Mouse (Mus musculus): ENCODE data around the gene Rasgef1b. TPM values are rescaled to one million over a fixed set of nuclear protein-coding genes. Genes with fewer than 3 reads are reported as not detected.

The Rasgef1b gene
- polyA plus RNA-seq, 1 experiment from 2014 or later = 12.0 TPM

DNA sequence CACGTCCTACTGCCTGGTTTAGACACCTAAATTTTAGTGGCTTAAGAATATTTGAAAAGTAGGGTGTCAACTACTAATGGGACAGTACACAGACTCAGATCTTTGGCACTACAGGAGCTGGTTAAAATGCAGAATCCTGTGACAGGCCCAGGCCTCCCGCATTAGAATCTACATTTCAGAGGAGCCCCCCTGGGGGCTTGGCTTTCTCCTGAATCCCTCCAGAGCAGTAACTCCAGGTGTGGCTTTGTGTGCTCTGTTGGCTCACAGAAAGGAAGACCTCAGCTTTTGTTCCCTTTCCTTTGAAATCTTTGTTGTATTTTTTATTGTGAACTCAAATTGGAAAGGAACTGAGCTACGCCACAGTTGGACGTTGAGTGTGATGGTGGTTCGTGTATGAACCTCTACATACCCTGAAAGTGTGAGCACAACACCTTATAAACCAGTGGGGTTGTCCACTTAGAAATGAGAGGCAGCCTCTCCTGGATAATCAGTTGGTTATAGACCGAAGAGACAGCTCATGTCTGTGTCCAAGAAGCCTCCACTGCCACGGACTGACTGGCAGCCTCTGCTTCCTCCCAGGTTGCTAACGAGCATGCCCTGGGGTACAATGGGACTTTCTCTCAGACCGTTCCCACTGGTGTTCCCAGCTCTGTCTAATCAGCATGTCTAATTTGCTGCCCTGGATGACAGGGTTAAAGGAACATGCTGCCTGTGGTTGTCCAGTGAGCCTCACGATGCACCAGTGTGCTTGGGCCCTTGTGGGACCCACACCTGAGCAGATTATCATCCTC, 9.3 kb upstream of the Rasgef1b start:
- no peak overlapping the region for H3K27ac ChIP-seq
- ATAC-seq (ENCODE audit: insufficient read depth, low FRiP score, low read depth) = no peak
- H3K4me3 ChIP-seq (replicated peaks) = no peak overlapping the region
- H3K4me1 ChIP-seq = no peaks in the 10 kb centered on the region
- H3K9me3 ChIP-seq = no peaks in the 10 kb centered on the region
- no peak overlapping the region for H3K9ac ChIP-seq
- no peaks in the 10 kb centered on the region for H3K27me3 ChIP-seq (replicated peaks)
- WGBS = 51% methylated on average over 10 of the region's 10 CpGs
- no peaks in the 10 kb centered on the region for H3K36me3 ChIP-seq
- no peak overlapping the region for H3K4me2 ChIP-seq

DNA sequence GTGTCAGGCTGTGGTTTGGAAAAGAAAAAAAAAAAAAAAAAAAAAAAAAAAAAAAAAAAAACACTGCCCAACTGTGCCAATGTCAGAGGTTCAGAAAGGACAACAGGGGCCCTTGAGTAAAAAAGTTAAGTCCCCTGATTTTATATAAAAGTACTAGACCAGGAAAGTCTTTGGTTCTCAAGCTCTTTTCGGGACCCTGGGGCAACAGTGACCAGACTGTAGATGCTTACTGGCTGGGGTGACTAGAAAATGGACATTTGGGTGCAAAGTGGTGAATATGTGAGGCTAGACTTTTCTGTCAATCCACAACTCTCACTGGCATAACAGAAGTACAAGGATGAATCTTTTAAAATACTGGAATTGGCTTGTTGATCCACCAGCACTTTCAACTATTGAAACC, 1.1 kb upstream of the Rasgef1b start:
- Histone ChIP-seq H3K4me3 (replicated peaks) (no peak overlapping the region), H3K27ac (no peak overlapping the region), H3K9me3 (no peaks in the 10 kb centered on the region), H3K9ac (no peak overlapping the region), H3K4me1 (peaks cover 13% of the 10 kb centered on the region; the same call in 1 of the 2 replicates), H3K27me3 (replicated peaks) (peaks cover 14% of the 10 kb centered on the region; the same call in 1 of the 2 replicates), H3K4me2 (no peak overlapping the region), H3K36me3 (no peaks in the 10 kb centered on the region)
- ATAC-seq (ENCODE audit: insufficient read depth, low FRiP score, low read depth) = no peak
- 78% methylated on average over 1 of the region's 1 CpGs for WGBS

DNA sequence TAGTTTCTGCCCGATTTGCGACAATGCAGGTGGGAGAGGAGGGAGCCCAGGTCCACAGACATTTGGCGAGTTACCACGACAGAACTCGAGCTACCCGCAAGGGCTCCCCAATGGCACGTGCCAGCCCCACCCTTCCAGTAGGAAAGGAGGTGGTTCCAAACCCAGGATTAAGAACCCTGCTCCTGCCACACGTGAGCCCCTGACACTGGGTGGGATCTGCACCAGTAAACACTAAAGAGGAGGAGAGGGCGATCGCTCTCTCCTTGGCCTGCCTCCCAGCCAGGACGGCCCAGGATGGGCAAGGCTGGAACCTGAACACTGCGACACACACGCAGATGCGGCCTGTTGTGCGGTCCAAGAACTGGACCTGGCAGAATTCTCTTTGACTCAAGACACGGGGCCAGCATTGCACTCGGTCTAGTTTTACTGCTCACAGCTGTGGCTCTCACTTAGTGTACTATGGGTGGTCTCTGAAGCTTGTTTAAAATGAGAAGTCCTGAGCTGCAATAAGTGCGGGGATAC, 557 bp upstream of the Rasgef1b start:
- WGBS = 2% methylated on average over 18 of the region's 18 CpGs
- Histone ChIP-seq H3K27me3 (replicated peaks) (peaks cover 14% of the 10 kb centered on the region; the same call in 1 of the 2 replicates), H3K9ac (no peak overlapping the region), H3K27ac (no peak overlapping the region), H3K9me3 (no peaks in the 10 kb centered on the region), H3K4me3 (replicated peaks) (peak overlapping the region; percentile 66), H3K4me2 (peak overlapping the region; percentile 100), H3K36me3 (no peaks in the 10 kb centered on the region), H3K4me1 (peaks cover 13% of the 10 kb centered on the region; the same call in 1 of the 2 replicates)
- peak; percentile 47 for ATAC-seq (ENCODE audit: insufficient read depth, low FRiP score, low read depth)

- peak overlapping the region; percentile 66 for H3K4me3 ChIP-seq (replicated peaks)
- peaks cover 14% of the 10 kb centered on the region; the same call in 1 of the 2 replicates for H3K27me3 ChIP-seq (replicated peaks)
- H3K36me3 ChIP-seq = no peaks in the 10 kb centered on the region
- H3K4me2 ChIP-seq = peak overlapping the region; percentile 100
- H3K4me1 ChIP-seq = peaks cover 13% of the 10 kb centered on the region; the same call in 1 of the 2 replicates
- H3K9me3 ChIP-seq = no peaks in the 10 kb centered on the region
- no peak overlapping the region for H3K9ac ChIP-seq
- no peak for ATAC-seq (ENCODE audit: insufficient read depth, low FRiP score, low read depth)
- H3K27ac ChIP-seq = no peak overlapping the region
- WGBS = under 1% methylated on average over 15 of the region's 15 CpGs
Measured at GRCm38 (mm10) chr5:99728027-99728451, 826 bp downstream of the Rasgef1b start.

- Histone ChIP-seq H3K4me2 (no peak overlapping the region), H3K36me3 (no peaks in the 10 kb centered on the region), H3K4me3 (replicated peaks) (no peak overlapping the region), H3K27me3 (replicated peaks) (peaks cover 14% of the 10 kb centered on the region; the same call in 1 of the 2 replicates), H3K4me1 (peaks cover 8% of the 10 kb centered on the region; the same call in 1 of the 2 replicates), H3K9ac (no peak overlapping the region), H3K27ac (no peak overlapping the region), H3K9me3 (no peaks in the 10 kb centered on the region)
- no peak for ATAC-seq (ENCODE audit: insufficient read depth, low FRiP score, low read depth)
- WGBS = 82% methylated on average over 6 of the region's 6 CpGs
Measured at GRCm38 (mm10) chr5:99723941-99724340, 4.9 kb downstream of the Rasgef1b start.

DNA sequence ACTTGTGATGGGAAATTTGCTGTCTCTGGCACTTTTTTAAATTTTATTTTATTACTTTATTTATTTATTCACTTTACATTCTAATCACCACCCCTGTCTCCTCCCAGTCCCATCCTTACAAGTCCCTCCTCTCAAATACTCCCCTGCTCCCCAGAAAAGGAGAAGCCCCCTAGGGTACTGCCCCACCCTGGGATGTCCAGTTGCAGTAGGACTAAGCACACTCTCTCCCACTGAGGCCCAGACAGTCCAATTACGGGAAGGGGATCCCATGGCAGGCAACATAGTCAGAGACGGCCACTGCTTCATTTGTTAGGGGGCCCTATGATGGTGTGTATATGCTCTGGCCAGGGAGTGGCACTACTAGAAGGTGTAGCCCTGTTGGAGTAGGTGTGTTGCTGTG, 6.6 kb downstream of the Rasgef1b start:
- H3K9me3 ChIP-seq = no peaks in the 10 kb centered on the region
- ATAC-seq (ENCODE audit: insufficient read depth, low FRiP score, low read depth) = no peak
- H3K27ac ChIP-seq = no peak overlapping the region
- WGBS = 92% methylated on average over 2 of the region's 2 CpGs
- peaks cover 5% of the 10 kb centered on the region; the same call in 1 of the 2 replicates for H3K27me3 ChIP-seq (replicated peaks)
- H3K4me2 ChIP-seq = no peak overlapping the region
- H3K9ac ChIP-seq = no peak overlapping the region
- H3K4me1 ChIP-seq = no peaks in the 10 kb centered on the region
- H3K36me3 ChIP-seq = no peaks in the 10 kb centered on the region
- H3K4me3 ChIP-seq (replicated peaks) = no peak overlapping the region

- no peaks in the 10 kb centered on the region for H3K9me3 ChIP-seq
- no peaks in the 10 kb centered on the region for H3K36me3 ChIP-seq
- no peaks in the 10 kb centered on the region for H3K27me3 ChIP-seq (replicated peaks)
- no peak overlapping the region for H3K27ac ChIP-seq
- H3K4me1 ChIP-seq = no peaks in the 10 kb centered on the region
- no peak overlapping the region for H3K4me2 ChIP-seq
- H3K9ac ChIP-seq = no peak overlapping the region
- no peak overlapping the region for H3K4me3 ChIP-seq (replicated peaks)
- ATAC-seq (ENCODE audit: insufficient read depth, low FRiP score, low read depth) = no peak
- 52% methylated on average over 2 of the region's 2 CpGs for WGBS
Measured at GRCm38 (mm10) chr5:99720554-99720953, 8.3 kb downstream of the Rasgef1b start.

- H3K4me2 ChIP-seq = no peak overlapping the region
- ATAC-seq (ENCODE audit: insufficient read depth, low FRiP score, low read depth) = no peak
- H3K4me3 ChIP-seq (replicated peaks) = no peak overlapping the region
- H3K9ac ChIP-seq = no peak overlapping the region
- no peaks in the 10 kb centered on the region for H3K4me1 ChIP-seq
- no peaks in the 10 kb centered on the region for H3K9me3 ChIP-seq
- H3K27ac ChIP-seq = no peak overlapping the region
- H3K27me3 ChIP-seq (replicated peaks) = no peaks in the 10 kb centered on the region
- no peaks in the 10 kb centered on the region for H3K36me3 ChIP-seq
- WGBS = 81% methylated on average over 8 of the region's 8 CpGs
Measured at GRCm38 (mm10) chr5:99717917-99718316, 10.9 kb downstream of the Rasgef1b start.

DNA sequence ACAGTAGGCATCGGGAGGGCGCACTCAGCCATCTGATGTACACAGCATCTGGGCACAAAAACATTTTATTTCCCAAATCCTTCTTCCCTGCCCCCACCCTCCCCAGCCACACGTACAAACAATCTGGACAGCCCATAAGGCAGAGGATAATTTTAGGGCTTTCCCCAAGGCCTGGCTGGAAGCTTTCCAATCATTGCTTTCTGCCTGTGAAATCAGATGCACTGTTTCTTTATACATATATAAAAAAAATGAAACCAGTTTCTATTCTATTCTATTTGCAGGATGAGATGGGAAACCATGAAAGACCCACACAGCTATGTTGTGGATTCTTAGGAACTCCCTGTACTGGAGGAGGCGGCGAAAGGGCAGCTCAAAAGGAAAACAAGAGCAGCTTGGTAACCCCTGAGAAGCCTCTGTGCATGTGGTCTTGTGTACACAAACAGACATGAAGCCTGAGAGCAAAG, 13.6 kb downstream of the Rasgef1b start:
- H3K27me3 ChIP-seq (replicated peaks) = no peaks in the 10 kb centered on the region
- no peaks in the 10 kb centered on the region for H3K36me3 ChIP-seq
- no peak overlapping the region for H3K9ac ChIP-seq
- 42% methylated on average over 5 of the region's 5 CpGs for WGBS
- H3K9me3 ChIP-seq = no peaks in the 10 kb centered on the region
- no peaks in the 10 kb centered on the region for H3K4me1 ChIP-seq
- no peak overlapping the region for H3K4me3 ChIP-seq (replicated peaks)
- H3K4me2 ChIP-seq = no peak overlapping the region
- no peak for ATAC-seq (ENCODE audit: insufficient read depth, low FRiP score, low read depth)
- no peak overlapping the region for H3K27ac ChIP-seq

- Histone ChIP-seq H3K36me3 (no peaks in the 10 kb centered on the region), H3K27me3 (replicated peaks) (no peaks in the 10 kb centered on the region), H3K4me1 (no peaks in the 10 kb centered on the region), H3K4me3 (replicated peaks) (no peak overlapping the region), H3K9ac (no peak overlapping the region), H3K27ac (no peak overlapping the region), H3K9me3 (no peaks in the 10 kb centered on the region), H3K4me2 (no peak overlapping the region)
- no peak for ATAC-seq (ENCODE audit: insufficient read depth, low FRiP score, low read depth)
- 88% methylated on average over 2 of the region's 2 CpGs for WGBS
Measured at GRCm38 (mm10) chr5:99711947-99712346, 16.9 kb downstream of the Rasgef1b start.

- no peak overlapping the region for H3K27ac ChIP-seq
- H3K4me3 ChIP-seq (replicated peaks) = no peak overlapping the region
- no peak overlapping the region for H3K9ac ChIP-seq
- H3K36me3 ChIP-seq = no peaks in the 10 kb centered on the region
- no peaks in the 10 kb centered on the region for H3K4me1 ChIP-seq
- H3K27me3 ChIP-seq (replicated peaks) = no peaks in the 10 kb centered on the region
- no peak overlapping the region for H3K4me2 ChIP-seq
- ATAC-seq (ENCODE audit: insufficient read depth, low FRiP score, low read depth) = no peak
- 30% methylated on average over 6 of the region's 6 CpGs for WGBS
- H3K9me3 ChIP-seq = no peaks in the 10 kb centered on the region
Measured at GRCm38 (mm10) chr5:99708706-99709105, 20.2 kb downstream of the Rasgef1b start.

GRCm38 (mm10) chr5:99707261-99707660, 21.6 kb downstream of the Rasgef1b start:
- H3K4me3 ChIP-seq (replicated peaks) = no peak overlapping the region
- no peak overlapping the region for H3K9ac ChIP-seq
- H3K4me1 ChIP-seq = no peaks in the 10 kb centered on the region
- H3K27ac ChIP-seq = no peak overlapping the region
- H3K36me3 ChIP-seq = no peaks in the 10 kb centered on the region
- no peaks in the 10 kb centered on the region for H3K9me3 ChIP-seq
- no peaks in the 10 kb centered on the region for H3K27me3 ChIP-seq (replicated peaks)
- H3K4me2 ChIP-seq = no peak overlapping the region
- WGBS = 30% methylated on average over 6 of the region's 6 CpGs
- ATAC-seq (ENCODE audit: insufficient read depth, low FRiP score, low read depth) = no peak
